Mouse (Mus musculus) C2C12 (cell line): ENCODE results near the gene Micall1.

Source experiments
- CTCF ChIP-seq: IDR thresholded peaks from one replicate; pipeline ENCODE4 v1.5.1; 2011; ENCODE audit not compliant: control insufficient read depth, insufficient read depth, insufficient read length
- MAX ChIP-seq: IDR thresholded peaks from one replicate; pipeline ENCODE4 v1.6.1; 2011; ENCODE audit warnings: mild to moderate bottlenecking, control low read depth
- MYOD1 ChIP-seq: IDR thresholded peaks from one replicate; pipeline ENCODE4 v1.6.1; 2011; ENCODE audit warnings: low read depth; ENCODE audit not compliant: control insufficient read depth, insufficient read length
- USF1 ChIP-seq: IDR thresholded peaks from one replicate; pipeline ENCODE4 v1.6.1; 2011; ENCODE audit warnings: low read depth, mild to moderate bottlenecking, control low read depth, moderate library complexity

GRCm38 (mm10) chr15:79135783-79136575 lies 27.3 kb downstream of the Micall1 start:
- TF ChIP-seq MYOD1 (no peak), USF1 (no peak), CTCF (no peak), MAX (no peak)
